Mouse (Mus musculus): ENCODE results near the gene Gpr12.
"Not testable (repeated sequence)": the region's sequence is repeated elsewhere in the genome, so short reads cannot be mapped to it uniquely, and the experiment has no call there.

DNA sequence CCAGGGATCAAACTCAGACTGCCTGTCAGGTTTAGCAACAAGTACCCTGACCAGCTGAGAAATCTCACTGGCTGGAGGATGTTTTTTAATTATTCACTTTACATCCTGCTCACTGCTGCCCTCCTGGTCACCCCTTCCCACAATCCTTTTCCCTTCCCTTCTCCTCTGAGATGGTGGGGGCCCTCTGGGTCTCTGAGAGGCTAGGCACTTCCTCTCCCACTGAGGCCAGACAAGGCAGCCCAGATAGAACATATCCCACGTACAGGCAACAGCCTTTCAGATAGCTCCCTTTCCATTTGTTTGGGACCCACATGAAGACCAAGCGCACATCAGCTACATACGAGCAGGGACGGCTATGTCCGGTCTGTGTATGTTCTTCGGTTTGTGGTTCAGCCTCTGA lies 14.9 kb downstream of the Gpr12 start:
- TF ChIP-seq CTCF (IDR thresholded peaks at IDR 0.05; ENCODE audit: borderline replicate concordance, control insufficient read depth, extremely low read depth, insufficient read depth, low read length, poor library complexity); POLR2A (IDR thresholded peaks at IDR 0.05; ENCODE audit: control insufficient read depth, extremely low read depth, insufficient read depth, low read length, poor library complexity): not testable (repeated sequence)
